Mouse (Mus musculus): Measurements from ENCODE around the gene Nln. TPM values are rescaled to one million over a fixed set of nuclear protein-coding genes. Genes with fewer than 3 reads are reported as not detected.
A peak's percentile ranks its signal among the peaks of the same experiment; 100 is the strongest.

The Nln gene
- total RNA-seq, 2 experiments from 2014 or later = 5.6 to 6.7 TPM

DNA sequence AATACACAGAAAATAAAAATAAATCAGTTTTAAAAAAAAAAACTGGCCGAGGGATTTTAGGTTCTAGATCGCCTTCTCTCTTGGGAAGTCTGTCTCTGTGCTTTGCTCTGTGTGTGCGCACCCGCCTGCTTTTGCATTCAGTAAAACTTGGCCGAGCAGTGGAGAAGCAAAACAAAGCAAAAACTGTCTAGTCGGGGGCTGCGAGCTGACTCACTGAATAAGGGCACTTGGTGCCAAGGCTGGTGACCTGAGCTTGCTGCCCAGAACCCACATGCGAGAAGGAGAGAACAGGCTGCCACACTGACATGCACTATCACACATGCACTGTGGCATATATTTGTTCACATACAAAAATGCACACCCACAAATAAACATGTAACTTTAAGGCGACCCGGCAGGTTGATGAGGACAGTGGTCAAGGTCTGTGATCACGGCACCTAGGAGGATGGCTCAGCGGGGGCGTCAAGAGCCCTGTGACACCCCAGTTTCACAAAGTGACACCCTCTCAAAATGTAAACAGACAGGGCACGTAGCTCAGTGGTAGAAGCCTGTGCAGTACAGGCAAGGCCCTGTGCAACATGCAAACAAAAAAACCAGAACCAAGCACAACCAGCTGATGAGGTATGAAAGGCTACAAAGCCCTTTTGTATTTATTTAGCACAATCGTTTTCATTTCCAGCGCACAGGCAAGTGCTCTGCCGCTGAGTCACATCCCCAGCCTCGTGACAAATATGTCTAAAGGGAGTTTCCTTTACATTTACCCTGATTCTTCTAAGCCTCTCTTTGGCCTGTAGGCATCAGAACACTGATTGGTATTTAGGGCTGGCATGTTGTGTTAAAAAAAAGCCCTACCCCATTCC is 93.9 kb downstream of the Nln start:
- DNase-seq = no peak

DNA sequence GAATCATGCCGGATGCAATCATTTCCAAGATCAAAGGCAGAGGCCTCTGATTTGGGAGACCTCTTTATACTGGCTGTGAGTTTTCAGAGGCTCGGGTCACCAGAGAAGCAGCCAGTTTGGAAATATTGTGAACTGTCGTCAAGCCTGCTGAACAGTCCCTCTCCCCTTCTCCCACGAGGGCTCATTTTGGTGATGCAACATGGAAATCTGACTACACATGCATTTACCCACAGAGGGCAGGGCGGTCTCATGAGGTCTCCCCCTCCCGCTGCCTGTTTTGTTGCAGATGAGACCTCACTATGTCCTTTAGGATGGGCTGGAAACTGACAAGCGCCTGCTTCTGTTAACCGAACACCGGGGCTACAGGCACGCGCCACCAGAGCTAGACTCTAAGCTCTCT is 95.4 kb downstream of the Nln start:
- DNase-seq = no peak

DNA sequence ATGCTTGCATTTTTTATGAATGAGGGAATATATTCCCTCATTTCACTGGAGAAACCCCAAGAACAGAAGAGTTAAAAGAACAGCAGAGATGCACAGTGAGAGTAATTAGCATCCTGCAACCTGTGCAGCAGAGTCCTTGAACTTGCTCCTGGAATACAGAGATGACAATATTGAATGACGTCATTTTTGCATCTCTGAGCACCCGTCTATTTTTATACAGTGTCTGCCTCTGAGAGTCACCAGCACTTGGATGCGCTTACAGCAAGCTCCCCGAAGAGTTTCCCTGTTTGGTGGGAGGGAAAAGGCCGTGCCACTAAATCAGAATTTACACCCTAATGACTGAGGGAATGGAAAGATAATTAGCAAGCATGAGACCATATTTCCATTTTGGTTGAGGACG is 96.0 kb downstream of the Nln start:
- DNase-seq = no peak

GRCm38 (mm10) chr13:104012214-104012833 is 97.1 kb downstream of the Nln start:
- no peak for DNase-seq

DNA sequence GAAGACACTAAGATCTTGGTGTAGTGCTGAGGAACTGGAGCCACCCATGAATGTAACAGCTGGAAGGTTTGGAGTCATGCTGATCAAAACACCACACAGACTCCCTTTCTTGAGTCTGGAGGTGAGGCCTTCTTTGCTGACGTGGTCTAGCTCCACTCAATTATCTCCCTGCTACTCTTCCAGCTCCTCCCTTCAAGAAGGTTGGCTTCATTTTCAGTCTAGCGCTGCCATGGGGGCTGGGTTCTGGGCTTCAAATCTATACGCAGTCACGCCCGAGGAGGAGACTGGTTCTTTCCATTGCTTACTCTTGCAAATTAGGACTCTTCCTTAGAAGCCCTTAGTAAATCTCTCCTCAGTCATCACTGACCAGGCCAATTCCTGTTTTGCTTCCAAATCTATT is 98.1 kb downstream of the Nln start:
- DNase-seq = no peak

GRCm38 (mm10) chr13:104005231-104005845 is 104.1 kb downstream of the Nln start:
- DNase-seq = no peak

GRCm38 (mm10) chr13:103994085-103994455 is 115.3 kb downstream of the Nln start:
- no peak for DNase-seq

- DNase-seq = no peak
These were observed 116.0 kb downstream of the Nln start for GRCm38 (mm10) chr13:103993142-103994084.

- DNase-seq = no peak
These were observed 122.8 kb downstream of the Nln start for GRCm38 (mm10) chr13:103986660-103987059.

GRCm38 (mm10) chr13:103985510-103986278 is 123.7 kb downstream of the Nln start:
- no peak for DNase-seq

DNA sequence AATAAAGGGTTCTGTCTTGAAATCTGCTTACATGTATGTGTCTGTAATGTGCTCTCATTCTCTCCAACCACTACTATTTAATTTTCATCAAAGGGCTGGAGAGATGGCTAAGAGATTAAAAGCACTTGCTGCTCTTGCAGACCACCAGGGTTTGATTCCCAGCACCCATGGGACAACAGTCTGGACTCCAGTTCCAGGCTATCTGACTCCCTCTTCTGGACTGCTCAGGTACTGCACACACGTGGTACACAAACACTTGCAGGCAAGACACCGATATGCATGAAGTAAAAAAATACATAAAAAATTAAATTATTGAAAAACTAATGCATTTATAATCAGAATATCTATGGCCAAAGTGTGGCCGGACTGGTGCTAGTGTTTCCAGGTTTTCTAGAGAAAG is 127.0 kb downstream of the Nln start:
- DNase-seq = no peak

DNA sequence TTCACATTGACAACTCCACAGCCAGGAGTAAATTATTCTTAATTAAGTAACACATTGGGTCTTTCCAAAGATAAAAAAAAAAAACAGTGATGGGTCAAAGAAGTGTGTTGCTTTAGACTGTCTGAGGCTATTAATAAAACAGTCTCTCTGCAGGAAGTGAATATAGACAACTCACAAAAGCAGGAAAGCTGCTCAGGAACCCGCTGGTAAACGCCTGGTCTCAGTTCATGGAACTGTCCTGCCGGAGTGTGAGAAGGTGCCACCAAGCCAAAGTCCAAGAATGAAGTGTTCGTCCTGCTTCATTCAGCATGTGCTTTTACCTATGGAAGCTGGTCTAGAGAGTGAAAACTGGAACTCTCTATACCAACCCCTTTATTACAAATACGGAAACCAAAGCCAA is 129.0 kb downstream of the Nln start:
- DNase-seq = no peak

DNA sequence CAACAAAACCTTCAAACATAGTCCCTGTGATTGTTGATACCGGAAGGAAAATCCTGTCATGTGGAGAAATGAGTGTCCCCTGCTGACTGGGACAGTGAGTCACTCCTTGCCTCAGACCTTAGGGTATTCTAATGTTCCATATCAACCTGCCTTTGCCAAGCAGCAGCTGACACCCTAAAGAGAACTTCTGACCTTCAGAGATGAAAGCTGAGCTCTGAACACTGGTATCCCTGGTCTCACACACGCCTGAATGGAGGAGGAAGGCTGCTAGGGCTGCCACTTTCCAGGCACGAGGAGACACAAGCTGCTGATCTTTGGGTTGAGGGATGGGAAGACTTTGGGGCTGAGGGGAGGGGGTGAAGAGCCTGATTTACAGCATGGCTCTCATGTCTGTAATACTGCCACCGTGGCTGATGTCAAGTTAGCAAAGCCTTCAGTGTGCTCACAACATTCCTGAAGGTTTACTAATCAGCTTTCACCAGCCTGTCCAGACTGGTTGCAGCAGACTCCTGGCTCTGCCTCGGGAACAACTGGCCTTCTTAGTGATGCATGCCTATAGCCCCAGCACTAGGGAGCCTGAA is 131.0 kb downstream of the Nln start:
- DNase-seq = peak; percentile 68

DNA sequence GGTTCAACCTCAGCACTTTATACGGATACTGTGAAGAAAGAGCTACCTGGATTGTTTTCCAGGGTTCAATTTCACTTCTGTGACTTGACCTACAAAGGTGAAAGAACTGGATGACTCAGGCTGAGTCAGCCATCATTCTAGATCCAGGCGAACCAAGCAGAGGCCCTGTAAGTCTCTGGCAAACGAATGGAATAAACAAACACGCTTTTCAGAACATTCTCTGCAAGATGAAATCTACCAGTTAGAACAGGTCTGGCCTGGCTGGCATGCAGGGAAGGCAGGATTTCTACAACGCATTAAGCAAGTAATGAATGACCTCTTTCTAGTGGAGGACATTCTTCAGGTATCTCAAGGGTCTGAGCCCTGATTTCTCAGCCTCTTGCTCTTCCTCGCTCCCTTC is 131.6 kb downstream of the Nln start:
- DNase-seq = no peak

DNA sequence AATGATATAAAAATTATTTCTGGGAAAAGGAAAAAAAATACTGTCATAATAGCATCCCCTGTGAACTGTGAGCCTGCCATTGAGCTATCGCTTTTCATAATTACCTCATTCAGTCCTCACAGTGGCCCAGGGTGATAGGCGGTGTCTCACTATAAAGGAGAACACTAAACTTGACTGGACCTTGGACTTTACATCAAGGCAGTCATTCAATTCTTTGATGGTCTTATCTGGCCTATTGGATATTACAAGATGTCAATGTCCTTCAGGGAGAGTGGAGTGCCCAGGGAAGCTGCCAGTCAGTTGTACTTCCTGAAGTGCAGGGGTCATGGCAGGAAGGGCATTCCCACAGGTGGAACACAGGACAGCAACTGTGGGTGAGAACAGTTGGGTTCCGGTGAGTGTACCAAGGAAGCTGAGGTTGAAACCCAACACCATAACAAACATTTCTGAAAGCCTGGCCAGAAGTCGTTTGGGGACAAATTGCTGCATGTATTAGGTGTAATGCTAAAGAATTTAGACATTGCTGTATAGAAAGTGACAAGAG is 133.2 kb downstream of the Nln start:
- no peak for DNase-seq

GRCm38 (mm10) chr13:103975101-103975500 is 134.3 kb downstream of the Nln start:
- no peak for DNase-seq

DNA sequence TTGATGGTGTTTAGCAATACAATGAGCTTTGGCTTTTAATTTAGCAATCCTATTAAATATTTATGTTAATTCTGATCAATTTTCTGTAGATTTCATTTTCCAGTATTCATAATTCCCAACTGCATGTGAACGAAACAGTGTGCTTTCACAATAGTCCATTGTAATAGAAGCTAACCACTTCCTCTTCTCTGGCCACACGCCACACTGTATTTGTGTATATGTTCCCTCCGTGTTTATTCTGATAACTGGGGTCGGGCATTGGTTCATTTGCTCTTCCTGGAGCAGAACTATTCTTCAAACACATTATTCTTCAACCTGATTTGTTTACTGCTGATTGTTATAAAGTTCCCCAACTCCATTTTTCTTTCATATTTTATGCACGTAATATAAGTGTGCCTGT is 135.4 kb downstream of the Nln start:
- no peak for DNase-seq
